Mouse (Mus musculus): ENCODE measurements around the gene Ccnf. TPM values are rescaled to one million over a fixed set of nuclear protein-coding genes. Genes with fewer than 3 reads are reported as not detected.

Gene Ccnf
- polyA plus RNA-seq, 1 experiment from 2014 or later: 92.1 TPM

DNA sequence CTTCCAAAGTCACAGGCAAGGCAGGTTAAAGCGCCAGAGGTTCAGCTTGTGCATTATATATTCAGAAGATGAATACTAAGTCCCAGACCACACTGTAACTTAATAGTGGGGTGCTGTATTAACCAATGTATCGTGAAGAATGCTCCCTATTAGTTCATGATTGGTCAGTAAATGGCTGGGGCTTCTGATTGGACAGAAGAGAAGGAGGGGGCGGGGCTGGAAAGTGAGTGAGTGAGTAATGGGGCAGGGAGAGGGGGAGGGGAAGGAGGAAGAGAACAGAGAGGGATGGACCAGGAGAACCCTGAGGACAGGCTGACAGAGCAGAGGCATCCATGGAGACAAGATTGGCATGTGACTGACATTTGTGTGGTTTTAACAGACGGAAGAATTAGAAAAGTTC is 34.4 kb downstream of the Ccnf start:
- ATAC-seq (ENCODE audit: insufficient read depth, low FRiP score, low TSS enrichment): no peak
- 0 out of 2 replicates have a peak, but pooled peaks cover 2% of the 10 kb centered on the region for H3K36me3 ChIP-seq (ENCODE audit: control insufficient read depth, insufficient read depth, low read length)
- 68% methylated on average over 4 of the region's 4 CpGs for WGBS

GRCm38 (mm10) chr17:24213186-24213585 is 38.1 kb downstream of the Ccnf start:
- Histone ChIP-seq H3K27me3 (ENCODE audit: control insufficient read depth, insufficient read depth, low read length) (peaks cover 3% of the 10 kb centered on the region), H3K4me2 (ENCODE audit: low read depth) (no peak overlapping the region), H3K27ac (ENCODE audit: low read depth, low read length) (no peak overlapping the region), H3K4me1 (ENCODE audit: control insufficient read depth, insufficient read depth, low read length) (peaks cover 20% of the 10 kb centered on the region), H3K36me3 (ENCODE audit: control insufficient read depth, insufficient read depth, low read length) (0 out of 2 replicates have a peak, but pooled peaks cover 2% of the 10 kb centered on the region), H3K4me3 (ENCODE audit: low read depth, low read length) (no peak overlapping the region), H3K9ac (ENCODE audit: low read length) (no peak overlapping the region), H3K9me3 (ENCODE audit: control insufficient read depth, low read length) (no peaks in the 10 kb centered on the region)
- no peak for ATAC-seq (ENCODE audit: insufficient read depth, low FRiP score, low TSS enrichment)
- DNase-seq (ENCODE audit: low spot score): no peak
- WGBS: 79% methylated on average over 6 of the region's 6 CpGs

More for the DNA sequence above, 34.4 kb downstream of the Ccnf start:
- H3K4me2 ChIP-seq (ENCODE audit: low read depth): no peak overlapping the region
- H3K27me3 ChIP-seq (ENCODE audit: control insufficient read depth, insufficient read depth, low read length): no peaks in the 10 kb centered on the region
- H3K9me3 ChIP-seq (ENCODE audit: control insufficient read depth, low read length): no peaks in the 10 kb centered on the region
- no peak overlapping the region for H3K27ac ChIP-seq (ENCODE audit: low read depth, low read length)
- DNase-seq (ENCODE audit: low spot score): no peak
- no peak overlapping the region for H3K9ac ChIP-seq (ENCODE audit: low read length)
- H3K4me1 ChIP-seq (ENCODE audit: control insufficient read depth, insufficient read depth, low read length): peaks cover 14% of the 10 kb centered on the region
- no peak overlapping the region for H3K4me3 ChIP-seq (ENCODE audit: low read depth, low read length)

- ATAC-seq (ENCODE audit: insufficient read depth, low FRiP score, low TSS enrichment): no peak
- no peaks in the 10 kb centered on the region for H3K9me3 ChIP-seq (ENCODE audit: control insufficient read depth, low read length)
- H3K27ac ChIP-seq (ENCODE audit: low read depth, low read length): no peak overlapping the region
- H3K4me2 ChIP-seq (ENCODE audit: low read depth): peak overlapping the region; percentile 97
- peaks cover 26% of the 10 kb centered on the region for H3K4me1 ChIP-seq (ENCODE audit: control insufficient read depth, insufficient read depth, low read length)
- peaks cover 9% of the 10 kb centered on the region for H3K27me3 ChIP-seq (ENCODE audit: control insufficient read depth, insufficient read depth, low read length)
- DNase-seq (ENCODE audit: low spot score): no peak
- H3K36me3 ChIP-seq (ENCODE audit: control insufficient read depth, insufficient read depth, low read length): 0 out of 2 replicates have a peak, but pooled peaks cover 2% of the 10 kb centered on the region
- 30% methylated on average over 5 of the region's 5 CpGs for whole genome bisulfite sequencing
- H3K9ac ChIP-seq (ENCODE audit: low read length): no peak overlapping the region
- H3K4me3 ChIP-seq (ENCODE audit: low read depth, low read length): peak overlapping the region; percentile 44; the same call in 1 of the 2 replicates
Measured at GRCm38 (mm10) chr17:24212441-24213018, 38.8 kb downstream of the Ccnf start.

DNA sequence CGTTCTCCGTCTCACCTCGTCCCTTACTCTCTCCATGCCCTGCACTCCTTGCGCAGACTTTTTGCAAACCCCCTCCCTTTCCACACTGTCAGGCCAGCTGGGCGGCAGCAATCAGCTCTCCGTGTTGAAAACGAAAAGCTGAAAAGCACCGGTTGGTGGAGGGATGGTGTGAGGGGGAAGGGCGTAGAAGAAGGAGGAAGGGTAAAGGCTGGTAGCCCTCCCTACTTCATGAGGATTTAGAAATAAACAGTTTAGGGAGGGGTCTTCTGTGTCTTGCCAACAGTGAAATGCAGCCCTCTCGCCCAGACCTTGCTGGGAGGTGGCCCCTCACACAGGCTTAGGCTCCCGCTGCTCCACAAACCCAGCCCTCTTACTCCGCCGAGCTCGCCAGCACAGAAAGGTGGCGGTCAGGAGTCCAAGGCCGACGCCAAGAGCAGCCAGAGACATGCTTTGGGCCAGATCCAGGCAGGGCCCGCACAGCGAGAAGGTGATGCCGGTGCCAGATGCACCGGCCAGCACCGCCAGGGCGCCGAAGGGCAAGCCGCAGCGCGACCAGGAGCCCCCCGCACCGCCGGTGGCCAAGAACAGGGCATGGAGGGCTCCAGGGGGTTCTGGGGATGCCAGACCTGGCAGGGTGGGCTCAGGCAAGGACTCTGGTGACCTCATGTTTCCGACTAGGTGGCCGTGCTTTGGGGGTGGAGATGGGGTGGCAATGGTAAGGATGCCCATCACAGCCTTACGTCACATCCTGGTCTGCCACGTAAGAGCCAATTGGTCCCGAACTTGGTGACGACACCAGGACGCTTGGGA is 39.4 kb downstream of the Ccnf start:
- ATAC-seq (ENCODE audit: insufficient read depth, low FRiP score, low TSS enrichment): peak; percentile 51
- Histone ChIP-seq H3K9ac (ENCODE audit: low read length) (peak overlapping the region; percentile 75), H3K27me3 (ENCODE audit: control insufficient read depth, insufficient read depth, low read length) (peaks cover 15% of the 10 kb centered on the region), H3K4me2 (ENCODE audit: low read depth) (peak overlapping the region; percentile 97), H3K4me1 (ENCODE audit: control insufficient read depth, insufficient read depth, low read length) (peaks cover 33% of the 10 kb centered on the region), H3K36me3 (ENCODE audit: control insufficient read depth, insufficient read depth, low read length) (0 out of 2 replicates have a peak, but pooled peaks cover 2% of the 10 kb centered on the region), H3K4me3 (ENCODE audit: low read depth, low read length) (peak overlapping the region; percentile 44), H3K9me3 (ENCODE audit: control insufficient read depth, low read length) (no peaks in the 10 kb centered on the region), H3K27ac (ENCODE audit: low read depth, low read length) (peak overlapping the region; percentile 50; the same call in 1 of the 2 replicates)
- 2% methylated on average over 37 of the region's 37 CpGs for WGBS
- DNase-seq (ENCODE audit: low spot score): peak; percentile 75

DNA sequence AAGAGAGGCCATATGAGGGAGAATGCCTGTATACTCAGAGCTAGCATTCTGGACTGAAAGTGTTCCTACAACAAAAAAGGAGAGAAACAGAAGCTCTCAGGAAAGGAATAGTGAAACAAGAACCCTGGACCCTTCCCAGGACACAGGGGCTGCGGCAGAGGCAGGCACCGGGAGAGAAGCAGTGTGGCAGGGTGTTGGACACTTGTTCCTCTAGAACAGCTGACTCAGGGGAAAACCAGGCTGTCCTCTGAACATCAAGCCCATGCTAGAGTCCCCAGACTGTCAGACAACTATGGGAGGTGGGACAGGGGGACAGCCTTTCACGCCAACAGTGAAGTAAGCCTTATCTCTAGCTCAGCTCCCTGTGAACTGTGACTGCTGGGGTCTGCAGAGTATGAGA is 40.7 kb downstream of the Ccnf start:
- H3K27ac ChIP-seq (ENCODE audit: low read depth, low read length): no peak overlapping the region
- no peak overlapping the region for H3K9ac ChIP-seq (ENCODE audit: low read length)
- H3K4me3 ChIP-seq (ENCODE audit: low read depth, low read length): no peak overlapping the region
- peaks cover 41% of the 10 kb centered on the region for H3K4me1 ChIP-seq (ENCODE audit: control insufficient read depth, insufficient read depth, low read length)
- 89% methylated on average over 3 of the region's 3 CpGs for whole genome bisulfite sequencing
- no peaks in the 10 kb centered on the region for H3K9me3 ChIP-seq (ENCODE audit: control insufficient read depth, low read length)
- peaks cover 20% of the 10 kb centered on the region for H3K27me3 ChIP-seq (ENCODE audit: control insufficient read depth, insufficient read depth, low read length)
- ATAC-seq (ENCODE audit: insufficient read depth, low FRiP score, low TSS enrichment): no peak
- no peak overlapping the region for H3K4me2 ChIP-seq (ENCODE audit: low read depth)
- 0 out of 2 replicates have a peak, but pooled peaks cover 2% of the 10 kb centered on the region for H3K36me3 ChIP-seq (ENCODE audit: control insufficient read depth, insufficient read depth, low read length)
- no peak for DNase-seq (ENCODE audit: low spot score)

GRCm38 (mm10) chr17:24209916-24210240 is 41.4 kb downstream of the Ccnf start:
- Histone ChIP-seq H3K4me1 (ENCODE audit: control insufficient read depth, insufficient read depth, low read length) (peaks cover 41% of the 10 kb centered on the region), H3K9me3 (ENCODE audit: control insufficient read depth, low read length) (no peaks in the 10 kb centered on the region), H3K9ac (ENCODE audit: low read length) (no peak overlapping the region; the same call in 1 of the 2 replicates), H3K4me3 (ENCODE audit: low read depth, low read length) (peak overlapping the region; percentile 44; the same call in 1 of the 2 replicates), H3K36me3 (ENCODE audit: control insufficient read depth, insufficient read depth, low read length) (no peaks in the 10 kb centered on the region), H3K27ac (ENCODE audit: low read depth, low read length) (peak overlapping the region; percentile 61; the same call in 1 of the 2 replicates), H3K27me3 (ENCODE audit: control insufficient read depth, insufficient read depth, low read length) (peaks cover 20% of the 10 kb centered on the region), H3K4me2 (ENCODE audit: low read depth) (peak overlapping the region; percentile 93)
- WGBS: 77% methylated on average over 3 of the region's 3 CpGs
- DNase-seq (ENCODE audit: low spot score): no peak
- no peak for ATAC-seq (ENCODE audit: insufficient read depth, low FRiP score, low TSS enrichment)

GRCm38 (mm10) chr17:24209043-24209915 is 42.0 kb downstream of the Ccnf start, which contains the start of gene Ntn3:
Gene Ntn3, minus strand, starts transcription at chr17:24209531.
- 1% methylated on average over 34 of the region's 43 CpGs for WGBS
- peak within 1 kb of the TSS; percentile 61 for H3K27ac ChIP-seq (ENCODE audit: low read depth, low read length)
- H3K4me1 ChIP-seq (ENCODE audit: control insufficient read depth, insufficient read depth, low read length): peaks cover 44% of the 10 kb centered on the region
- peak; percentile 80 for DNase-seq (ENCODE audit: low spot score)
- H3K9ac ChIP-seq (ENCODE audit: low read length): peak within 1 kb of the TSS; percentile 72
- H3K27me3 ChIP-seq (ENCODE audit: control insufficient read depth, insufficient read depth, low read length): peaks cover 20% of the 10 kb centered on the region
- no peaks in the 10 kb centered on the region for H3K9me3 ChIP-seq (ENCODE audit: control insufficient read depth, low read length)
- peak; percentile 25 for ATAC-seq (ENCODE audit: insufficient read depth, low FRiP score, low TSS enrichment)
- peak within 1 kb of the TSS; percentile 93 for H3K4me2 ChIP-seq (ENCODE audit: low read depth)
- no peaks in the 10 kb centered on the region for H3K36me3 ChIP-seq (ENCODE audit: control insufficient read depth, insufficient read depth, low read length)
- H3K4me3 ChIP-seq (ENCODE audit: low read depth, low read length): peak within 1 kb of the TSS; percentile 44

DNA sequence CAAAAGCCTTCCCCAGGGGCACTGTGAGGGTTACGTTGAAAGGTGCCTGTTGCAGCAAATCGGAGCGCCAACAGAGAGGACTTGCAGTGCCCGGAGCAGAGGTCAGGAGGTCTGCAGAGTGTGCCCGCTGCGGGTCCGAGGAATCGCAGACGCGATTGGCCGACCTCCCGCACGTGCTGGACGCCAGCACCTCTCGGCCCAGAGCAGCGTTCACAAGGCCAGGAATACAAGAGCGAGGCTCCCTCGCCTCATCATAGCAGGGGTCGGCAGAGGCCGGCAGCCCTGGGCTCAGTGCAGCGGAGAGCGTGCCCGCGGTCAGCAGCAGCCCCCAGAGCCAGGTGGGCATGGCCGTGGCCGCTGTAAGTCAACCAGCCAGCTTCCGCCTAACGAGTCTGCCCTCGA is 42.6 kb downstream of the Ccnf start:
- ATAC-seq (ENCODE audit: insufficient read depth, low FRiP score, low TSS enrichment) (0 out of 2 replicates have a peak, but pooled peaks have one; percentile 0), DNase-seq (ENCODE audit: low spot score) (peak; percentile 47)
- Histone ChIP-seq H3K4me3 (ENCODE audit: low read depth, low read length) (peak overlapping the region; percentile 44), H3K9me3 (ENCODE audit: control insufficient read depth, low read length) (no peaks in the 10 kb centered on the region), H3K36me3 (ENCODE audit: control insufficient read depth, insufficient read depth, low read length) (no peaks in the 10 kb centered on the region), H3K27me3 (ENCODE audit: control insufficient read depth, insufficient read depth, low read length) (peaks cover 20% of the 10 kb centered on the region), H3K27ac (ENCODE audit: low read depth, low read length) (peak overlapping the region; percentile 61), H3K4me1 (ENCODE audit: control insufficient read depth, insufficient read depth, low read length) (peaks cover 44% of the 10 kb centered on the region), H3K4me2 (ENCODE audit: low read depth) (peak overlapping the region; percentile 93), H3K9ac (ENCODE audit: low read length) (peak overlapping the region; percentile 72)
- WGBS: 2% methylated on average over 29 of the region's 29 CpGs

Measured in neural tube, embryonic 11.5 days (tissue).